Mouse (Mus musculus) bone marrow macrophage, adult 2 months (primary cell): ENCODE measurements at regions not wholly inside any gene's neighbourhood (a gene's known extent, or its start where the extent isn't known, plus 50 kb on each side); places are given as distances from the start of the nearest gene placed in this dataset.

Experiments used
- CTCF ChIP-seq: IDR thresholded peaks from 2 replicates; pipeline ENCODE4 v1.5.1; 2012; ENCODE audit warnings: low read depth, mild to moderate bottlenecking, low read length, moderate library complexity
- POLR2A ChIP-seq: IDR thresholded peaks from 2 replicates; pipeline ENCODE4 v1.6.1; 2012; ENCODE audit warnings: mild to moderate bottlenecking, low read depth, low read length, borderline replicate concordance

DNA sequence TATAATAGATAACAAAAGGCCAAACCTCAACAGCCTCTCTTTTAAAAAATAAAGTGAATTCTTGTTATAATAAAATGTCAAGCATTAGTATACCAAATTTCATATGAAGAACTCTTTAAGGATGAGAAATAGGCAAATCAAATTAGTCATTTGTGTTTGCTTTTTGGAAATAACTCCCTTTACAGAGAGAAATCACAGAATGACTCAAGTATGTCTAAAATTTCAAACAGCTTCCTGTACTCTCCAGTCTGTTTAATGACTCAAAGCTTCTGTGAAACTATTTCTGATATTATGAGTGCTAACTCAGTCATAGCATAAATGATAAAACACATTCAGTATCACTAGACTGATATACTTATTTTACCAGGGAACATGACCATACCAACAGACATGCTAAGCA is 217.7 kb downstream of the Rps12 start:
- TF ChIP-seq CTCF (no peak), POLR2A (no peak)
